Mouse (Mus musculus): ENCODE measurements around the gene Matn1. TPM values are rescaled to one million over a fixed set of nuclear protein-coding genes. Genes with fewer than 3 reads are reported as not detected.
A peak's percentile ranks its signal among the peaks of the same experiment; 100 is the strongest.

The Matn1 gene
- total RNA-seq, 2 experiments from 2014 or later, result 2.0 to 2.1 TPM

- no peak for DNase-seq (ENCODE audit: extremely low spot score in 1 of 2, low spot score in 1 of 2)
These were observed 28.5 kb upstream of the Matn1 start for GRCm38 (mm10) chr4:130915668-130916035.

- no peak for DNase-seq (ENCODE audit: extremely low spot score in 1 of 2, low spot score in 1 of 2)
These were observed 27.5 kb upstream of the Matn1 start for GRCm38 (mm10) chr4:130916639-130917038.

GRCm38 (mm10) chr4:130917564-130917963 is 26.6 kb upstream of the Matn1 start:
- DNase-seq (ENCODE audit: extremely low spot score in 1 of 2, low spot score in 1 of 2), result no peak

- no peak for DNase-seq (ENCODE audit: extremely low spot score in 1 of 2, low spot score in 1 of 2)
These were observed 25.1 kb upstream of the Matn1 start for GRCm38 (mm10) chr4:130918805-130919749.

- no peak for DNase-seq (ENCODE audit: extremely low spot score in 1 of 2, low spot score in 1 of 2)
These were observed 24.3 kb upstream of the Matn1 start for GRCm38 (mm10) chr4:130919750-130920356.

GRCm38 (mm10) chr4:130920951-130921693 is 23.1 kb upstream of the Matn1 start:
- no peak for DNase-seq (ENCODE audit: extremely low spot score in 1 of 2, low spot score in 1 of 2)

- DNase-seq (ENCODE audit: extremely low spot score in 1 of 2, low spot score in 1 of 2), result no peak
These were observed 22.2 kb upstream of the Matn1 start for GRCm38 (mm10) chr4:130921986-130922385.

GRCm38 (mm10) chr4:130926274-130926673 is 17.9 kb upstream of the Matn1 start:
- no peak for DNase-seq (ENCODE audit: extremely low spot score in 1 of 2, low spot score in 1 of 2)

- DNase-seq (ENCODE audit: extremely low spot score in 1 of 2, low spot score in 1 of 2), result no peak
These were observed 16.4 kb upstream of the Matn1 start for GRCm38 (mm10) chr4:130927821-130928220.

- DNase-seq (ENCODE audit: extremely low spot score in 1 of 2, low spot score in 1 of 2), result no peak
These were observed 1.5 kb upstream of the Matn1 start for GRCm38 (mm10) chr4:130942644-130943043.

- DNase-seq (ENCODE audit: extremely low spot score in 1 of 2, low spot score in 1 of 2), result no peak
These were observed 594 bp downstream of the Matn1 start for GRCm38 (mm10) chr4:130944779-130945178.

- no peak for DNase-seq (ENCODE audit: extremely low spot score in 1 of 2, low spot score in 1 of 2)
These were observed 3.0 kb downstream of the Matn1 start for GRCm38 (mm10) chr4:130947094-130947647.

GRCm38 (mm10) chr4:130949821-130950384 is 5.7 kb downstream of the Matn1 start:
- DNase-seq (ENCODE audit: extremely low spot score in 1 of 2, low spot score in 1 of 2), result no peak

GRCm38 (mm10) chr4:130952531-130952930 is 8.3 kb downstream of the Matn1 start:
- peak in 1 of 2 experiments; percentile 49 for DNase-seq (ENCODE audit: extremely low spot score in 1 of 2, low spot score in 1 of 2)

GRCm38 (mm10) chr4:130957156-130957555 is 13.0 kb downstream of the Matn1 start:
- no peak for DNase-seq (ENCODE audit: extremely low spot score in 1 of 2, low spot score in 1 of 2)

GRCm38 (mm10) chr4:130958812-130959211 is 14.6 kb downstream of the Matn1 start:
- no peak for DNase-seq (ENCODE audit: extremely low spot score in 1 of 2, low spot score in 1 of 2)

GRCm38 (mm10) chr4:130959678-130960077 is 15.5 kb downstream of the Matn1 start:
- no peak for DNase-seq (ENCODE audit: extremely low spot score in 1 of 2, low spot score in 1 of 2)

GRCm38 (mm10) chr4:130960118-130960734 is 16.0 kb downstream of the Matn1 start:
- DNase-seq (ENCODE audit: extremely low spot score in 1 of 2, low spot score in 1 of 2), result peak; percentile 94 to 99

- DNase-seq (ENCODE audit: extremely low spot score in 1 of 2, low spot score in 1 of 2), result no peak
These were observed 27.1 kb downstream of the Matn1 start for GRCm38 (mm10) chr4:130971278-130971677.

GRCm38 (mm10) chr4:130972421-130972829 is 28.2 kb downstream of the Matn1 start:
- no peak for DNase-seq (ENCODE audit: extremely low spot score in 1 of 2, low spot score in 1 of 2)

All from layer of hippocampus, postnatal 25 days (tissue).